Mouse (Mus musculus) liver, postnatal 0 days (tissue): ENCODE results near the gene Fcrla.

Experiments
- CTCF ChIP-seq: sonication (generic); IDR thresholded peaks from 2 replicates; pipeline ENCODE4 v1.5.1; 2016; ENCODE audit warnings: antibody characterized with exemption, low read depth
- EP300 ChIP-seq: IDR thresholded peaks from 2 replicates; pipeline ENCODE4 v1.6.1; 2016; ENCODE audit warnings: antibody characterized with exemption, low read depth, mild to moderate bottlenecking

DNA sequence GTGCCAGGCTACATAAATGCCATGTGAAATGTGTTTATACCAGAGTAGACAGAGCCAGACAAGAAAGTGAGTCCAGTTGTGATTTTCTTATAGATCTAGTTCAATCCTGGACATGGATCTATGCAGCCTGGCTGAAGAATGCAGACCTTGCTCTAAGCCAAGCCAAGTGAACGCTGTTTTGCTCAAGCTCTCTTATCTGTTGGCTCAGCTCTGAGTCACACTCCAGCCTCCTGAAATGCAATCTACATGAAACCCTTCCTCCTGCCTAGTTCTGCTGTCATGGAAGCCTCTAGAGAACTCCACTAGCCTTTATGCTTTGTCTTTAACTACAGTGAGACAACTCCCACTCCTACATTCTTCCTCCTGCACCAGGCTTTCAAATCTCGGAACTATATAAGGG lies 34.9 kb upstream of the Fcrla start:
- TF ChIP-seq CTCF (no peak), EP300 (no peak)
